Mouse (Mus musculus) limb, embryonic 11.5 days (tissue): Measurements from ENCODE around the gene Pla2g15. TPM values are rescaled to one million over a fixed set of nuclear protein-coding genes. Genes with fewer than 3 reads are reported as not detected.

Experiments used
- ATAC-seq: fragments of 200-750 bp; cut with Nextera tagmentation; 2 replicates; pipeline ENCODE4 v1.8.0; 2017; ENCODE audit warnings: low read depth; ENCODE audit not compliant: insufficient number of reproducible peaks, low FRiP score, low TSS enrichment
- DNase-seq: peaks from one replicate; pipeline ENCODE4 v3.0.0-alpha.2; 2015; ENCODE audit warnings: low spot score
- H3K27ac ChIP-seq: fragments of 300-500 bp; sonication (generic); replicated peaks from 2 replicates; pipeline ENCODE4 v1.5.1; 2014; ENCODE audit warnings: low read depth, mild to moderate bottlenecking, low read length
- H3K27me3 ChIP-seq: fragments of 300-500 bp; sonication (generic); 2 replicates; pipeline ENCODE4 v1.6.1; 2014; ENCODE audit warnings: mild to moderate bottlenecking, low read length, mixed read lengths; ENCODE audit not compliant: control insufficient read depth, insufficient read depth
- H3K36me3 ChIP-seq: fragments of 300-500 bp; sonication (generic); 2 replicates; pipeline ENCODE4 v1.6.1; 2014; ENCODE audit warnings: mild to moderate bottlenecking, low read length, moderate library complexity, mixed read lengths; ENCODE audit not compliant: control insufficient read depth, insufficient read depth
- H3K4me1 ChIP-seq: fragments of 300-500 bp; sonication (generic); 2 replicates; pipeline ENCODE4 v1.6.1; 2014; ENCODE audit warnings: low read length, mixed read lengths; ENCODE audit not compliant: control insufficient read depth, insufficient read depth
- H3K4me2 ChIP-seq: fragments of 300-500 bp; sonication (generic); 2 replicates; pipeline ENCODE4 v1.6.1; 2014; ENCODE audit warnings: low read depth, mild to moderate bottlenecking, moderate library complexity; ENCODE audit not compliant: severe bottlenecking
- H3K4me3 ChIP-seq: fragments of 300-500 bp; sonication (generic); 2 replicates; pipeline ENCODE4 v1.5.1; 2014; ENCODE audit warnings: low read depth, low read length
- H3K9ac ChIP-seq: fragments of 300-500 bp; sonication (generic); 2 replicates; pipeline ENCODE4 v1.6.1; 2014; ENCODE audit warnings: mild to moderate bottlenecking, low read length
- H3K9me3 ChIP-seq: fragments of 300-500 bp; sonication (generic); 2 replicates; pipeline ENCODE4 v1.6.1; 2016; ENCODE audit warnings: low read length; ENCODE audit not compliant: control insufficient read depth
- WGBS: fragments of 180-500 bp; shearing (Covaris S2); extraction: QIAGEN DNeasy Blood & Tissue Kit; methylation state at CpG from one replicate; pipeline ENCODE4 v1.1.7; 2014; 5-methylcytosine and 5-hydroxymethylcytosine counted together
- polyA plus RNA-seq: library from polyadenylated mRNA; unstranded; fragments of >200 nt; fragmentation: Nextera tagmentation; extraction: Ambion mirVana; gene quantifications from 2 replicates; pipeline ENCODE4 v1.2.1, GENCODE M21; 2014

Pla2g15 gene
- polyA plus RNA-seq, 1 experiment from 2014 or later: 6.7 TPM

- no peak overlapping the region for H3K4me3 ChIP-seq
- DNase-seq (no peak), ATAC-seq (no peak)
- H3K4me2 ChIP-seq: no peak overlapping the region
- WGBS: 91% methylated on average over 4 of the region's 4 CpGs
- no peaks in the 10 kb centered on the region for H3K4me1 ChIP-seq
- peaks cover 6% of the 10 kb centered on the region; the same call in 1 of the 2 replicates for H3K36me3 ChIP-seq
- H3K27ac ChIP-seq: no peak overlapping the region
- no peak overlapping the region for H3K9ac ChIP-seq
- H3K9me3 ChIP-seq: no peaks in the 10 kb centered on the region
- peaks cover 31% of the 10 kb centered on the region for H3K27me3 ChIP-seq
Measured at GRCm38 (mm10) chr8:106131021-106131420, 19.2 kb upstream of the Pla2g15 start.

GRCm38 (mm10) chr8:106131488-106132222 lies 18.5 kb upstream of the Pla2g15 start:
- H3K27ac ChIP-seq: no peak overlapping the region
- peaks cover 36% of the 10 kb centered on the region for H3K27me3 ChIP-seq
- H3K9ac ChIP-seq: no peak overlapping the region
- H3K4me1 ChIP-seq: peaks cover 5% of the 10 kb centered on the region
- ATAC-seq (no peak), DNase-seq (no peak)
- no peak overlapping the region for H3K4me3 ChIP-seq
- H3K36me3 ChIP-seq: peaks cover 6% of the 10 kb centered on the region; the same call in 1 of the 2 replicates
- H3K4me2 ChIP-seq: no peak overlapping the region
- WGBS: 91% methylated on average over 7 of the region's 7 CpGs
- H3K9me3 ChIP-seq: no peaks in the 10 kb centered on the region

DNA sequence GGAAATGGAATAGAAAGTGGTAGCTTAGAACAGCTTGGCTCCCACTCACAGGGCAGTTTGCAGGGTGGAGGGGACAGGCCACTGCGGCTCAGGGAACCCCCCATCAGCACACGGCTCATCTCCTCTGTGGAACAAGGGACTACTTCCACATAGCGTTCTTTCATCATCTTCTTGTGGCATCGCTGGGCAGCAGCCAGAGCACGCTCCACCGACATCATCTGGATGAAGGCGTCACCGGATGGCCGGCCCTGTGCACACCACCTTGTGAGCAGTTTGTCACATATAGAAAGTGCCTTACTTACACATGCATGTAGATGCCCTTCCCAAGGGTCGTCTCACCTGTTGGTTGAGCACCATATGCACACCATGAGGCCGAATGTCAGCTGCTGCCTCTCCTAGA lies 17.8 kb upstream of the Pla2g15 start:
- no peak overlapping the region for H3K9ac ChIP-seq
- H3K4me2 ChIP-seq: no peak overlapping the region
- H3K9me3 ChIP-seq: no peaks in the 10 kb centered on the region
- ATAC-seq (no peak), DNase-seq (no peak)
- peaks cover 44% of the 10 kb centered on the region for H3K27me3 ChIP-seq
- H3K36me3 ChIP-seq: peaks cover 6% of the 10 kb centered on the region; the same call in 1 of the 2 replicates
- WGBS: 94% methylated on average over 11 of the region's 11 CpGs
- H3K4me3 ChIP-seq: no peak overlapping the region
- H3K4me1 ChIP-seq: peaks cover 12% of the 10 kb centered on the region
- H3K27ac ChIP-seq: no peak overlapping the region

DNA sequence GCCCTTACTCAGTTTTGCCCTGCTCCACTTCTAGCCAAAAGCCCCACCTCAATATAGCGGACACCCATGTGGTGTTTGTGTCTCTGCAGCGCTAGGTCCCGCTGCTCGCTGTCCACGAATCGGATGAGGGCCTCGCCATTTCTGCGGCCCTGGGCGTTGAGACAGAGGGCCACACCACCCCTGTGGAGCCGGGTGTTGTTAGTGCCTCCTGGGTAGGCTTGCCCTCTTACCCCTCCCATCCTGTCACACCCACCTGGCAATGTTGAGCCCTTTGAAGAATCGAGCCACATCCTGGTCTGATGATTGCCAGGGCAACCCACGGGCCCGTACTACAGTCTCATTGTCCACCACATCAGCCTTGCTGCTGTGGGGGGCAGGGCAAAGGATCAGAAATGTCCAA lies 16.7 kb upstream of the Pla2g15 start:
- Histone ChIP-seq H3K4me3 (no peak overlapping the region), H3K4me1 (peaks cover 15% of the 10 kb centered on the region), H3K4me2 (no peak overlapping the region), H3K9me3 (no peaks in the 10 kb centered on the region), H3K36me3 (peaks cover 3% of the 10 kb centered on the region; the same call in 1 of the 2 replicates), H3K9ac (no peak overlapping the region), H3K27ac (no peak overlapping the region), H3K27me3 (peaks cover 51% of the 10 kb centered on the region)
- WGBS: 61% methylated on average over 13 of the region's 13 CpGs
- DNase-seq (no peak), ATAC-seq (no peak)

DNA sequence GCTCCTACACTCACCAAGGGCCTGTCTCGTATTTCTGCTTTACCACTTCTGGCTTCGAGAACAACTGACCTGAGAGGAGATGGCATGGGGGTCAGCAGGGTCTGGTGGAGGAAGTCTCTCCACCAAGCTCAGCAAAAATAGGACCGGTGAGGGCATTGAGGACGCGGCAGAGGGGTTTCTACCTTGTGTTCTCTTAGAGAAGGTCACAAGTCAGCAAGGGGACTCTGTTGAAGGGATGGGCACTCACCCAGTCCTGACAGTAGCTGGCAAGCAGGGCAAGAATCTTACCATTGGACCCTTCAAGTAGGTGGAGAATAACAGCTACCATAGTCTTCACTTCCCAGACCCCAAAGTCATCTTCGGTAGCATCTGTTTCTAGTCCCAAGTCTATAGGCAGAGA lies 16.3 kb upstream of the Pla2g15 start:
- Histone ChIP-seq H3K9ac (no peak overlapping the region), H3K27me3 (peaks cover 51% of the 10 kb centered on the region), H3K4me1 (peaks cover 15% of the 10 kb centered on the region), H3K4me3 (no peak overlapping the region), H3K9me3 (no peaks in the 10 kb centered on the region), H3K27ac (no peak overlapping the region), H3K36me3 (peaks cover 3% of the 10 kb centered on the region; the same call in 1 of the 2 replicates), H3K4me2 (no peak overlapping the region)
- no peak for ATAC-seq
- DNase-seq: no peak
- 69% methylated on average over 6 of the region's 6 CpGs for WGBS

GRCm38 (mm10) chr8:106134751-106135571 lies 15.2 kb upstream of the Pla2g15 start:
- Histone ChIP-seq H3K27me3 (peaks cover 51% of the 10 kb centered on the region), H3K4me3 (no peak overlapping the region)
- peak; percentile 35 for DNase-seq

DNA sequence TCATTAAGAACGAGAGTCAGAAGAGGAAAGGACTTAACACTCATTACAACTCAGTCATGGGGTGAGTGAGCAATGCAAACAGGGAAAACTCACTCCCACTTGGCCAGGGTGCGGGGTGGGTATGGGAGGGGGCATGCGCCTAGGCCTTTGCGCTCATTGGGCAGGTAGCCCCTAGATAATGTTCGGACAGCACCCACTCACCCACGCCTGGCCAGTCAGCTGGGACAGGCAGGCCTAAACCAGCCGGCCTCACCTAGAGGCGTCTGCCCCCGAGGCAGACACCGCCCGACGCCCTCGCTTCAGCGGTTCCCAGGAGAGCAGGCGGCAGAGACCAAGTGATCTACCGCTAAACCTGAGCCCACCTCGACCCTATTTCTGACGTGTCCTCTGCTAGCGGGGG lies 14.5 kb upstream of the Pla2g15 start:
- DNase-seq: peak; percentile 35
- WGBS: 5% methylated on average over 19 of the region's 19 CpGs
- peaks cover 15% of the 10 kb centered on the region for H3K4me1 ChIP-seq

More at GRCm38 (mm10) chr8:106134751-106135571, 15.2 kb upstream of the Pla2g15 start:
- H3K27ac ChIP-seq: no peak overlapping the region
- 18% methylated on average over 14 of the region's 14 CpGs for WGBS
- H3K9ac ChIP-seq: no peak overlapping the region
- 0 out of 2 replicates have a peak, but pooled peaks have one; percentile 26 for ATAC-seq
- H3K36me3 ChIP-seq: peaks cover 3% of the 10 kb centered on the region; the same call in 1 of the 2 replicates
- peaks cover 15% of the 10 kb centered on the region for H3K4me1 ChIP-seq
- H3K9me3 ChIP-seq: no peaks in the 10 kb centered on the region
- no peak overlapping the region for H3K4me2 ChIP-seq

More for the DNA sequence above, 14.5 kb upstream of the Pla2g15 start:
- Histone ChIP-seq H3K4me3 (peak overlapping the region; percentile 50), H3K9ac (no peak overlapping the region), H3K9me3 (no peaks in the 10 kb centered on the region), H3K27me3 (peaks cover 51% of the 10 kb centered on the region), H3K36me3 (peaks cover under 1% of the 10 kb centered on the region; the same call in 1 of the 2 replicates), H3K27ac (no peak overlapping the region), H3K4me2 (peak overlapping the region; percentile 83; the same call in 1 of the 2 replicates)
- ATAC-seq: no peak
